Mouse (Mus musculus) skeletal muscle tissue, adult 2 months (tissue): Measurements from ENCODE around the gene N6amt1.

Experiments
- DNase-seq: peaks from one replicate; pipeline ENCODE4 v3.0.0-alpha.2; 2012; ENCODE audit warnings: low read depth, low spot score

Gene N6amt1

DNA sequence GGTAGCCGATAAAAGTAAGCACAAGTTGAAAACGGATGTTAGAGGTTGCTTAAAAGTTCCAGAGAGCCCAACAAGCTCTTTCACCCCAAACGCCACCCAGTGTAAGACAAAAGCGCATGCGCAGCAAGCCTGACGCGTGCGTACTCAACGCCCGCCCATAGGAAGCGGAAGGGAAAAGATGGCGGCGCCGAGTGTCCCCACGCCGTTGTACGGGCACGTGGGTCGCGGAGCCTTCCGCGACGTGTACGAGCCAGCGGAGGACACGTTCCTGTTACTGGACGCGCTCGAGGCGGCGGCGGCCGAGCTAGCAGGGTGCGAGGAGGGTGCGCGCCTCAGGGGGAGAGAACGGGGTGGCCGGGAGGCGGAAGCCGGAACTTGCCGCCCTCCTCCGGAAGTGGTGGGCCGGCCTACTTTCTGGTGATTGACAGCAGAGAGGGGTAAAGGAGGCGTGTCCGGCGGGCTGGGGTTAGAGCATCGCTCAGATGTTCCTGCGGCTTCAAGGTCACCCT, at the start of gene N6amt1:
Gene N6amt1 (plus strand): TSS at position 111 of the 509 bp plus-strand sequence.
- peak; percentile 94 for DNase-seq

DNA sequence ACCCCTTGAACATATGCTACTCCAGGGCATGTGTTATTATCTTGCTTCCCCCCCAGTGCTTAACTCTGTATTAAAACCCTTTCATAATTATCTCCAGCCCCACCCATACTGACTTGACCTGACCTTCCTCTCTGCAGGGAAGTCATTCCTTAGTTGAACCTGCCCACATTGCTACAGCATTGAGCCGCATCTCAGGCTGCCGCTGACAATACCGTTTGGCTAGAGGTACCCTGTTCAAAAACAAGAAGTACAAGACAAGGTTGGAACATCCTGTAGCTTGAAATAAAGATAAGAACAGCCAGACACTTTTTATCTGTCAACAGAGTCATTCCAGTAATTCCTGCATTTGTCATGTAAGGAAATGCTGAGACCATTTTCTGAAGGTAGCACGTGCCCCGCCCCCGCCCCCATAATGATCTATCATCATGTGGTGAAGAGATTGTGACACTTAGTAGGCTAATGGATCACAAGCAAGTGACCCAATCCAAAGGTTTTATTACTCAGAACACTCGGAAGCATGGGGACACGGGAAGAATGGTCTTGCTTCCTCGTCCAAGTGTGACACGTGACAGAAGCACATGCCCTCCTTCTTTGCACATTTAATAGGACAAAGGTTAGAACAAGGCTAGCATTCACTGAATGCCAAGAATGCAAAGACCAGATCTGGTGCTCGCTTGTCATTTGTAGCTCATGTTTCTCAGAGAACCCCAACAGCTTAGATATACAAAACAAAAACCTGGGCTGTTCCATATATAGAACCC, 48.6 kb upstream of the N6amt1 start:
- DNase-seq: no peak

DNA sequence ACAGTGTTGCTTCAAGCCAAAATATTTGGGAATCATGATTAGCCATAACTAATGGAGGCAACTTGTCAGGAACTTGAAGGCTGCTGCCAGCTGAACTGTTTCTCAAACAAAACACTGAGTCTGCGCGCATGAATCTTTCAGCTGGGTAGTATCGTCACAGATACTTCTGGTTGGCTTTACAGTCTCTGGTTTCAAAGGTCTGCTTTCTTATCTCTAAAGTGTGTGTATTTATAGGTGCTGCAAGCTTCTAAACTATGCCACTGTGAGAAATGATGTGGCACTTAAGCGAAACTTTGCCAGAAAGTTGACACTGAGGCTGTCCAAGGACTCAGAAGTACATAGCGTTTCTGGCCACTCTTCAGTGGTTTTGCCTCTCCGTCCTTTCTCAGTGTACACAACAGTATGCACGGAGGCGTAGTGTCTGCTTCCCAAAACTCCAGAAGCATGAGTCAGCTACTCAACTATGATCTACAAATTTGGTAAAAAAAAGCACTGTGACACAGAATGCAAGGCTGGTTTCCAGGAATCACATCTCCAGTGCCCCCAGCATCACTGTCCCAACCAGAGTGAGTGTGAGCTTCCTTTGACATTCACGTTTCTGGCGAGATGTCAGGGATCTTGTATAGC, 46.8 kb upstream of the N6amt1 start:
- no peak for DNase-seq

DNA sequence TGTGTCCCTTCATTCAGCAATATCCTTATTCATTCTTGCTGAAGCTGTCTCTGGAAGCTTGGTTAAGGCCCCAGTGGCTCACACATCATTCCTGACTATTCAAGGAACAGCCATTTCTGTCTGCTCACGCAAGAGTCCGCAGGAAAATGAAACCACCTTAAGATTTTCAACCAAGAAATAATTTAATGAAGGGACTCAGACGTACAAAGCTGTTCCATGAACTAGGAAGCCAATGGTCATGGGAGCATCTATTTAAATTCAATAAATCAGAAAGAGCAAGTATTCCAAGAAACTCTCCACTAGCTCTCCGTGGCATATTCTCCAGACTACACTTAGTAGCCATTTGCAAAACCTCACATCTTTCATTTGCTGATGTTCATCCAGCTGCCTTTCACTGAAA, 43.3 kb upstream of the N6amt1 start:
- DNase-seq: no peak

DNA sequence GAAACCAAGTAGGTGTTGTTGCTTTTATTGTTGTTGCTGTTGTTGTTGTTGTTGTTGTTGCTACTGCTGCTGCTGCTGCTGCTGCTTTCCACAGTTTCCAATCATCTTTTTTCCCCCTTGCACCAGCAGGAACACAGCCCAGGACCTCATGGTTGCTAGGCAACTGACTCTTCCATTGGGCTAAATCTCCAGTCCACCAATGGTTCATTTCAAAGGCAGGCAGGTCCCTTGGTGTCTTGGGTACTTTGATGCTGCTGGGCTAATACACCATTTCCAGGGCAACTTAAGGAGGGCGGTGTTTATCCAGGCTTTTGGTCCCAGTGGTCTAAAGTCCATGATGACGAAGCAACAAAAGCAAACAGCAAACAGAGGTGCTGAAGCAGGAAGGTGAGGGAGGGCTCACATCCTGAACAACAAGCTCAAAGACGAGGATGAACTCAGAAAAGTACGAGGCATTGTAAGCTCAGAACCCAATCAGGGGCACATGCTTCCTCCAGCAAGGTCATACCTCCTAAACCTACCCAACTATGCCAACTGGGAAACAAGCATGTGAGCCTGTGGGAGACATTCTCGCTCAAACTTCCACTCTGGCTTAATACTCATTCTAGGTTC, 35.7 kb upstream of the N6amt1 start:
- DNase-seq: no peak

DNA sequence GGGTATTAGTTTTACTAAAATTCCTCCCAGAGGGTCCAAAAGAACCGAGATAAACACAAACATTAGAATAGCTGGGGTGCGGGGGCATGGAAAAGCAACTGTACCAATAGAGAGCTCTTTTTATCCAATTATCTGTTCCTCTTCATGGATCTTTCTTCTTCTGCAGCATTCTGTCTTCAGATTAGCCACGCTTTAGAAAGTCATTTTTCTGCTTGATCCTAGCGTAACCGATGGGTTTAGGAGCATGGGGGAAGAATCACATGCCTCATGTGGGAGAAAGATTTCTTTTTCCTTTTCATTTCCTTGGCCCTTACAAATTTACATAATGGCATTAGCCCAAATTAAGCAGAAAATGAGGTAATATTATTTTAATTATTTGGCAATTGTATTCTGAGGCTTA, 35.0 kb upstream of the N6amt1 start:
- no peak for DNase-seq

DNA sequence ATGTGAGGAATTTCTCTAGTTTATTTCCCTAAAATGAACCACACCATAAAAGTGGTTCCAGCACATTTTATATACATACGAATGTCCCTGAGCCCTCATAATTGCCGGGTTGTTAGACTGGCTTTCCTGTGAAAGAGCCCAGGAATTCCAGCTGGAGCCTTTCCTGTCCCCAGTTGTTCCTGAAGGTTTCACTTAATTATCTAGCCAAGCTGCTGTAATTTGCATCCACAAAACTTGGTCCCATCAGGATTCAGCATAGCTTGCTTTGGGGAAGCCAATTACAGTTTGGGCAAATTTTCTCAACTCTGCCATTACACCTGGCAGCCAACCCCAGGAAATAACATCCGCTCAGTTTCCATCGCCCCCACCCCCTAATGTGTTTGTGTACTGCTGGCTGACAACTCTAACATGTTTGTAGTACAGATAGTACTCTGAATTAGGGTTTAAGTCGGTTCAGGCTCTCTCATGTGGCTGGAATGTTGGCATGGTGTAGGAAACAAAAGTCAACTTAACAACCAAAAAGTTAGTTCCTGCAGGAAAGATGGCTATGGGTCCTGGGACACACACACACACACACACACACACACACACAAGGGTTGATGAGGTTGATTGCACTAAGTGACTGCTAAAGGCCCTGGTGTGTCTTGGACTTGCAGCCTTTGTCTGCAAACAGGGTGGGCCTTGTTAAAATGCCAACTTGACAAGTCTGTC, 34.3 kb upstream of the N6amt1 start:
- DNase-seq: peak; percentile 39

DNA sequence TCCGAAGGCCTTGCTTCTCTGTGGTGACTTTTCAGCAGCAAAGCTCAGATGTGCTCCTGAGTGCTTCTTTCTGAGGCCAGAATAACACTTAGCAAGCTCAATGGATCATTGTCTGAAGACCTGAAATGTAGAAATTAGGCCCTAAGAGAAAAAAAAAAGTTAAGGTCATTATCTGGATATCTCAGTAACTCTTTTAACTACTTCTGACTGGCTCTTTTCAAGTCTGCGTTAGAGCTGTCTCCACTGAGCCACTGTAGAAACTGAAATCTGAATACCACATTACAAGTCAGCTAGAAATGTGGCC, 33.8 kb upstream of the N6amt1 start:
- no peak for DNase-seq

DNA sequence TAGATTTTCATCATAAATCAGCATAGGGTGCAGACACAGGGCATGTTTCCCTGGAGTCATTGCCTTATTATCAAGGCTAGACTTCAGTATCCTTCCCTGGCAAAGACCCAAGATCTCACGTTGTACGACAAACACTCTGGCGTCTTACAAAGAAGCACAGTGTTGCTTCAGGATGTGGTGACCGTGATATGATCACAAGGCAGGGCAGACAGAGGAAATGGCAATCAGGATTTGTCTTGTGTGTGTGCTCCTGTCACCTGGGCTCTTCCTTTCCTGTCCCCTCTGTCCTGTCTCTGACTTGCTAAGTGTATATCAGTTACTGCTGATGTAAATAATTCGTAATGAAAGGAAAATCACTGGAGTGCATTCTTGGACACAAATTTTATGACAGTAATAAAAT, 29.4 kb upstream of the N6amt1 start:
- DNase-seq: no peak

DNA sequence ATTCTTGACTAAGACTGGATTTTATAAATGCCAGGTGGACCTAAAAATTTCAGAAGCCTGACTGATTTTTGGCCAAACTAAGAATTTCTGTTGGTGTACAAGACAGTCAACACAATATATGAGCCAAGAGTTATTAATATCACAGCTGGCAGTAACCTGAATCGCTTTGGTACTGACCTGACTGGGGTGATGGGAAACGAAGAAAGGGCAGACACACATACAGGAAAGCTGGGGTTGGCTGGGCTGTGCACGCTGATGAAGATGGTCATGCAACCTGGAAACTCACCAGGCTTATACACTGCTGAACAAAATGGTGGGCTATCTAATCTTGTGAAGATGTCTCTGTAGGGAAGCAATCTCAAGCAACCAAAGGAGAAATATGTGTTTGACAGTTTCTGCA, 24.0 kb upstream of the N6amt1 start:
- peak; percentile 71 for DNase-seq

DNA sequence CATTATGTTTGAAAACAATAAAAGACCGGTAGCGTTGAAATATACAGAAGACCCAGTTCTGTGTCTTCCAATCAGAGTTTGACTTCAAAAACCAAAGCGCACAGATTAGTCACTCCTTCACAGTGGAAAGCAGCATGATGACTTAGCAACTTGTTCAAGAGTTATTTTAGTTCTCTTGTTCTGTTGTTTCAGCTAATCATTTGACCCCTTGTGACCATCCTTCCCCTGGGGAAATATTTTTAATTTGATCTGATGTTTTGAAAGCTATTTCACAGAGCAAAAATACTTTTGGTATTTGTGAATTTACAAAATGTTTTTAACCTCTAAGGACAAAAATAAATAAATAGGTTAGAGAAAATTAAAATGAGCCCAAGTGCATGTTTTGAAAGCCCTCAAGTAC, 19.2 kb upstream of the N6amt1 start:
- no peak for DNase-seq

DNA sequence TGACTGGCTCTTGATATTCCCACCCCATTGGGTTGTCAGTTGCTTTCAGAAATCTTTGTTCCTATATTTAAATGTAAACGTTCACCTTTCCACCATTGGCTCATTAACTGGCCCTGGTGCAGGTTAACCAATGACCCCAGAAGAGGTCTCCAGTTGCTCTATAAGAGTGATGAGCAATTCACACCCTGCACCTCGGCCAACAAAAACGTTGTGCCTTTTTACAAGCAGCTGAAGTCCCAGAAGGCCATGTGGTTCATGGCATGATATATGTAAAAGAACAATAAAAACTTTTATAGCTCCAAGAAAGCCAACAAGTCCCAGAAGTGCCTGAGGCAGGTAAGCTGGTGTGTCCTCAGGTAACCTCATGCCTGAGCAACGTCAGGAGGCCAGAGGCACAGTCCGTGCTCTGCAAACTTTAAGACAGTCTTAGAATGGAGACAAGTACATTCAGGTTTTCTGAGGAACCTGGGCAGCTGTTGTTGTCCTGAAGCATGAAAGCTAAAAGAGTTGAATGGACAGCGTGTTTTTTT, 12.9 kb upstream of the N6amt1 start:
- DNase-seq: no peak

DNA sequence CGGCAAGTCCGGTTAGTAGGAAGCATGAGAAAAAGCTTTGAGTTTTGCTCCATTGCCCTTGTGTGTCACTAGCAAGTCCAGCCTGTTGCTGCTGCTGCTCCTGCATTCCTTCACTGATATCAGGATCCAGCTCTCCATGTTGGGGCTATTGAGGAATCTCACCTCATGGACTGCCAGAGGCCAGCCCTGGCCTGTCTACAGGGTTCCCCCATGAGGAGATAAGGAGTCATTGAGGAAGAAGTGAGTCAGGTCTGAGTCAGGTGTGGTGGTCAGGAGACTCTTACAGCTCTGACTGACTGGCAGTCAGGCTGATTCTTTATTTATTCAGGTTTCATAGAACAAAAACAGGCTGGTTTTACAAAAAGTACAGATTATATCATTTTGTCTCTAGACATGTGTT, 5.9 kb upstream of the N6amt1 start:
- DNase-seq: no peak

DNA sequence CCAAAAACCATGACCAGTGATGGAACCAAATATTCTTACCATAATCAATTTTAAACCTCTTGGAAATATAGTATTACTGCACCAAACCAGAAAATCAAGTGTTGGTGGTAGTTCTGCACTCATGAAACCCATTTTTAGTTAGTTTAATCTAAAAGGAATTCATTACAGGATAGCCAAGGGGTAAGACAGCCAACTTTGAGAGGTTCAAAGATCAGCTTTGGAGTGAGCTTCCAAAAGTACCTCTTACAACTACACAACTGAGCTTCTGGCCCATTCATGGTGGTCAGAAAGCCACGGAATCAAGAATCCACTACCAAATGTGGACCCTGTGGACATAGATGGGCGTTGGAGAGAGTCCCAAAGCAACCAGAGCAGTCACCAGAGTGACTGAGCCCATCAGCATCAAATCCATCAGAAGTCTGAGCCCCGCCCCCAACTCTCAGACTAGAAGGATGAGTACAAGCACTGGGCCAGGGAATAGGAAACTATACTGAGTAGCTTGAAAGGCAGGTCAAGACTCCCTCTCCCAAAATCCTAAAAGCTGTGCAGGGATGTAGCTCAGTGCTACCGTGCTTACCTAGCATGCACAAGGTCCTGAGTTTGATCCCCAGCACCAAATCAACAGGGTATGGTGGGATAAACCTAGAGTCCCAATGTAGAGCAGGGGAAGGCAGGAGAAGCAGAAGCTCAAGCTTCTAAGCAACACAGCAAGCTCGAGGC, 2.4 kb upstream of the N6amt1 start:
- DNase-seq: no peak

DNA sequence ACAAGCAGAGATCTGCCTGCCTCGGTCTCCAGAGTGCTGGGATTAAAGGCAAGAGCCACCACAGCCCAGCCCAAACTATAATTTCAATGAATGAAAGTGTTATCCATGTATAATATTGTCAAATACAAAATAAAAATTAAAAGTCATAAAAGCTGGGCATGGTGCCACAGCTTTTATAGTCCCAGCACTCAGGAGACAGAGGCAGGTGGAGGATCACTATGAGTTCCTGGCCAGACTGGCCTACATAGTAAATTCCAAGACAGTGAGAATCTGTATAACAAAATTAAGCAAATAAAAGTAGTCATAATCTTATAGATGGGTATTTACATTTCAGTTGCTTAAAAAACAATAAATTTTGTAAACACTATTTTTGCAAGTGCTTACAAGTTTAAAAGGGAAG, 380 bp upstream of the N6amt1 start:
- DNase-seq: no peak

DNA sequence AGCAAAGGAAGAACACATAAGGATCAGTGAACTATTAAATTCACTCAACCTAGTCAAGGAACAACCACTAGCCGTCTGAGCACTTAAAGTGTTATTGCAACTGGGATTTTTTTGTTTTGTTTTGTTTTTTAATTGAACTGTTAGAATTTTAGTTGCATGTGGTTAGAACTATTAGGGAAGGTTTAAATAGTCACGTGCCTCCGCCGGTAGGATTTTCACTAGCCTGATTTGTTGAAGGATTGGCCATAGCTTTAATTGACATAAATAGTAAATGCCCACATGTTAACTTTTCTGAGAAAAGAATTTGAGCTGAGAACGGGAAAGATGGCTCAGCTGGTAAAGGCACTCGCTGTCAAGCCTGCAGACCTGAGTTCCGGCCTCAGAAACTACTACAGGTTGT, 763 bp downstream of the N6amt1 start:
- DNase-seq: no peak

DNA sequence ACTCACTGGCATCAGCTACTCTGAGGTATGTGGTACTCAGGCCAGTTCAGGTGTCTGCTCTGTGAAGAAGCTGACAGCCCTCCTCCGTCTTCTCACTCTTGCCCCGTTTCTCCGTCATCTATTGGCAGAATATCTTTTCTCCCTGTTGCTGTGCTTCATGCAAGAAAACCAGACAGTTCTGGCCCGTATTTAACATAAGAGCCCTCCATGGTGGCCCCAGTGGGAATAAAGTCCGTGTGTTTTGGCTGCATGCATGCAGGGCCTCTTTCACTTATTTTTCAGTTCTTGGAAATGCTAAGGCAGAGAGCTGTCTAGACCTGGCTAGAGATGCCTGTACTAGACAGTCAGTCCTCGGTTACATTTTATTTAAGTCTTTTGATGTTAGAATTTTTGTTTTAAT, 6.1 kb downstream of the N6amt1 start:
- DNase-seq: no peak

DNA sequence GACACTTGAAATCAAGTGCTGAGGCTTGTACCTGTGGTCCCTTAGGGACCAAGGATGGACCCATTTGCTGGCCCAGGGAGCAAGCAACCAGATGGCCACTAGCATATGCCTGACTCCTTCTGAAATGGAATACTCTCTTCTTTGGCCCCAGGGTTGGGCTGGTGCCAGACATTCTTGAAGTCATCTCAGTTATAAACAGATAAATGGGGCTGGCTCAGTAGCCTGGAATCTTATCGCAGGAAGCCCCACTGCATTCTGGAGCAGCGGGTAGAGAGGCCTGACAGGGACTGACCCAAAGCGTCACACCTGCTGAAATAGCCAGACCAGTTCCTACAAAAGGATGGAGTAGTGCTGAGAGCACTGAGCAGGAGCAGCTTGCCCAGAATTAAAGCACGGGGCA, 10.2 kb downstream of the N6amt1 start:
- DNase-seq: no peak

DNA sequence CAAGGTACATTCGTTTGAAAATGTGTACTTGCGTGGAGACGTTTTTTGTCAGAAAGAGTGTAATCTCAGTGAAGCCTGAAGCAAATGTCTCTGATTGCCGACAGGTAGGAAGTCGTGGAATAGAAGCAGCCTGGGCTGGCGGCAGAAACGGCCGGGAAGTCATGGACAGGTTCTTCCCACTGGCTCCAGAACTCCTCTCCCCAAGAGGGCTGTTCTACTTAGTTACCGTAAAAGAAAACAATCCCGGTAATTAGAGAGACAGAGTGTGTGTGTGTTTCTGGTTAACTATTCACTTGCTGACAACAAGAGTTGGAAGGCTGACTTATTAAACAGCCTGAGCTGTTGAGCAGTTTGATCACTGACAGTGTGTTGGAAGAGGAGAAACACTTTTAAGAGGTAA, 12.1 kb downstream of the N6amt1 start:
- DNase-seq: no peak

DNA sequence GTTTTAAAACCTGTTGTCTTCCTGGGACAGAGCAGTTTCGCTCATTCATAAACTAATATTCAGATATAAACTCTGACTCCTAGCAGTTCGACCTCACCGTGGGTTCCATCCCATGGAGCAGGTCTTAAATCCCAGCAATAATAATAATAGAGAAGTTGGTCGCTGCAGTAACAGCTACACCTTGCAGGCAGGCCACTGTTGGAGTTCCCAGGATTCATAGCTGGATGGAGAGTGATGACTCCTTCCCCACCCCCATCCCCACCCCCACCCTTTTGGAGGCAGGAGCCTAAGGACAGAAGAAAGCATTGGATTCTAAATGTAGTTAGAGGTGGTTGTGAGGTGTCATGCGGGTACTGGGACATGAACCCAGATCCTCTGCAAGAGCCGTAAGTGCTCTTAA, 12.5 kb downstream of the N6amt1 start:
- no peak for DNase-seq

DNA sequence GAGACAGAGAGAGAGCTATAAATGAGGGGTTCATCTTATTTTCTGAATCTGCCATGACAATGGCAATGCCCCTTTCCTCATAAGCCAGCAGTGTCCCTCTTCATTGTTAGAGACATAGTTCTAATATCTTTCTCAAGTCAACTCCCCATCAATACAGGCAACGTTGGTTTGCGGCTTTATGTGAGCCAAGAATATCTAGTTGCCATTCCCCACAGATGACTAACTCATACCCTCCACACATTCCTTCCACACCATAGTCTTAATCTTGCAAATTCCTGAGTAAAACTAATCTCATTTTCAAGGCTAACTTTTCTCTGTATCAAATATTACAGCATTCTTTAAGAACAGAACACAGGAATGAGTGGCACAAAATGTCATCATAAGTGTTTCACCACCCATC, 29.0 kb downstream of the N6amt1 start:
- DNase-seq: no peak

DNA sequence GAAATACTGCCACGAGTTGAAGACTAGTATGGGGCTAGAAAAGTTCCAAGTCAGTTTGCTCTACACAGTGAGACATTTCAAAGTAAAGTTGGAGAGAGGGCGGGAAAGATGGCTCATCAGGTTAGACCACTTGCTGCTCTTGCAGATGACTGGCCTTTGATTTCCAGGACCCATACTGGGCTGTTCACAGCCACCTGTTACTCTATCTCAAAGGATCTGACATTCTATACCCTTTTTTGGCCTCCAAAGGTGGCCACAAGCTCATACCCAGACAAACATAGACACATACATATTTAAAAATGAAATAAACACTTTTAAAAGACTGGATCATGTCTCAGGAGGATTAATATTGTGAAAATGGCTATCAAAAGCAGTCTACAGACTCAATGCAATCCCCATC, 30.4 kb downstream of the N6amt1 start:
- DNase-seq: no peak
